8 mouse cellular contexts compared by ENCODE assay signal in the genomic region with DNA sequence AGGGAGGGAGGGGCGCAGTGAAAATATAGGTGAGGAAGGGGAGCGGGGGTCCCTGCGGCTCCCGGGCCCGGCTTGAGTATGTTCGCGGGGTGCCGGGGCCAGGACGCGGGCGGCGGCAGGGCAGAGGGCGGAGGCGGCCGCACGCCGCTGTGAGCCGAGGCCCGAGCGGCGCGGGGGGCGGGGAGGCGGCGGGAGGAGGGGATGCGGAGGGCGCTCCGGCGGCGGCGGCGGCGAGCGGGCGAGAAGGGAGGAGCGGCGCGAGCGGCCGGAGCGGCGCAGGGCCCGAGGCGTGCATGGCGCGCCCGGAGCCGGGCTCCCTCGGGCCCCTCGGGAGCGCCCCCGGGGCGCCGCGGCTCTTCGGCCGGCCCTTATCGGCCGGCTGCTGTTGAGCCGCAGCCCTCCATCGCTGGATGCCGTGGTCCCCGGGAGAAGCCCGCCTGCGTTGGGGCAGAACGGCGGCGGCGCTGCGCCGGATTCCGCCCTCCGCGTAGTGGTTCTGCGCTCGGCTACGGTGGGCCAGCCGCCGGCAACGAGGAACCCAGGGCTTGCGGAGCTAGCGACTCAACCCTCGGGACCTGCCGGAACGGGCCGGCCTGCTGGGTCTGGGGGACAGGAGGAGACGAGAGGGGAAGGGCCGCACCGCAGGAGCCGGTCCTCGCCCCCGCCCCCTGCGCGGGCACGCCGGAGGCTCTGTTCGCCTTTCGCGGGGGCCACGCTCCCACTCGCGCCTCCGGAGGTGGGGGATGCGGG. TPM values are rescaled to one million over a fixed set of nuclear protein-coding genes. Genes with fewer than 3 reads are reported as not detected.
A peak's percentile ranks its signal among the peaks of the same experiment; 100 is the strongest.
DNase-seq lines count a peak whose midpoint lies in the region; ATAC-seq and TF ChIP-seq lines count a peak whose summit lies in the region.

A gene (plus strand): TSS at position 237 of the 750 bp plus-strand sequence.

- peaks cover 6% of the 10 kb centered on the region; the same call in 1 of the 2 replicates for H3K4me1 ChIP-seq in spleen, adult 2 months (ENCODE audit: control insufficient read depth, insufficient read depth, insufficient read length)
- no peaks in the 10 kb centered on the region for H3K4me1 ChIP-seq in heart, adult 2 months (ENCODE audit: control insufficient read depth, insufficient read depth, low read length)
- 0 out of 2 replicates have a peak, but pooled peaks cover 9% of the 10 kb centered on the region for H3K4me1 ChIP-seq in kidney, postnatal 0 days (replicated peaks; ENCODE audit: insufficient read depth, low read length)
- H3K4me1 ChIP-seq in liver, embryonic 16.5 days (ENCODE audit: control insufficient read depth, low read depth, low read length): peaks cover 3% of the 10 kb centered on the region; the same call in 1 of the 2 replicates

- H3K36me3 ChIP-seq in spleen, adult 2 months (ENCODE audit: control insufficient read depth, insufficient read depth, low read length): no peaks in the 10 kb centered on the region
- H3K36me3 ChIP-seq in heart, adult 2 months (ENCODE audit: control insufficient read depth, insufficient read depth, low read length): no peaks in the 10 kb centered on the region
- no peaks in the 10 kb centered on the region for H3K36me3 ChIP-seq in kidney, postnatal 0 days (ENCODE audit: insufficient read depth, low read length)
- H3K36me3 ChIP-seq in liver, embryonic 16.5 days (ENCODE audit: control insufficient read depth, insufficient read depth): no peaks in the 10 kb centered on the region

- no peak for TF ChIP-seq POLR2A in spleen, adult 2 months (IDR thresholded peaks at IDR 0.05; ENCODE audit: low read depth, low read length)
- no peak for TF ChIP-seq POLR2A in heart, adult 2 months (IDR thresholded peaks at IDR 0.05; ENCODE audit: insufficient read depth, low read depth, low read length)

- H3K4me2 ChIP-seq in kidney, postnatal 0 days (ENCODE audit: low read length): peak within 1 kb of the TSS; percentile 97
- H3K4me2 ChIP-seq in liver, embryonic 16.5 days (ENCODE audit: low read depth, low read length): peak within 1 kb of the TSS; percentile 66

- H3K27ac ChIP-seq in spleen, adult 2 months (ENCODE audit: insufficient read depth, low read length): no peak within 1 kb of the TSS; the same call in 1 of the 2 replicates
- peak within 1 kb of the TSS; percentile 77 for H3K27ac ChIP-seq in heart, adult 2 months
- H3K27ac ChIP-seq in kidney, postnatal 0 days: no peak within 1 kb of the TSS
- no peak within 1 kb of the TSS; the same call in 1 of the 2 replicates for H3K27ac ChIP-seq in liver, embryonic 16.5 days (ENCODE audit: low read length)

- peak within 1 kb of the TSS; percentile 83 for H3K9ac ChIP-seq in heart, adult 2 months (ENCODE audit: low read depth, low read length)
- peak within 1 kb of the TSS; percentile 54 for H3K9ac ChIP-seq in kidney, postnatal 0 days (ENCODE audit: low read depth, low read length)
- no peak within 1 kb of the TSS for H3K9ac ChIP-seq in liver, embryonic 16.5 days (ENCODE audit: low read depth, low read length)

- intact Hi-C loops in heart, adult 2 months (cut with DNase I): loop anchor here (1.0 to 10.0 kb wide), 4 partner anchors 44 to 115 kb away; no protein-coding TSS in a partner anchor

- H3K4me3 ChIP-seq in spleen, adult 2 months (ENCODE audit: extremely low read depth, insufficient read depth, insufficient read length): peak within 1 kb of the TSS; percentile 33; the same call in 1 of the 2 replicates
- H3K4me3 ChIP-seq in heart, adult 2 months: peak within 1 kb of the TSS; percentile 51
- H3K4me3 ChIP-seq in kidney, postnatal 0 days (replicated peaks; ENCODE audit: low read depth, low read length): peak within 1 kb of the TSS; percentile 62
- H3K4me3 ChIP-seq in liver, embryonic 16.5 days (ENCODE audit: low read depth, low read length): peak within 1 kb of the TSS; percentile 55

- H3K27me3 ChIP-seq in spleen, adult 2 months (ENCODE audit: control insufficient read depth, insufficient read depth, low read length): peaks cover 34% of the 10 kb centered on the region
- peaks cover 1% of the 10 kb centered on the region for H3K27me3 ChIP-seq in heart, adult 2 months (ENCODE audit: control insufficient read depth, insufficient read depth, low read length)
- H3K27me3 ChIP-seq in kidney, postnatal 0 days (ENCODE audit: insufficient read depth, low read length): peaks cover 71% of the 10 kb centered on the region
- peaks cover 60% of the 10 kb centered on the region for H3K27me3 ChIP-seq in liver, embryonic 16.5 days (ENCODE audit: control insufficient read depth, insufficient read depth, low read depth, low read length)

- DNase-seq in spleen, adult 2 months (ENCODE audit: low read depth in 1 of 2, low spot score in 2 of 2): no peak
- no peak for DNase-seq in spleen, postnatal 14 days (ENCODE audit: low spot score in 2 of 2)
- peak; percentile 72 to 82 for DNase-seq in cerebellum, postnatal 25 days
- DNase-seq in heart, adult 2 months: peak; percentile 41 to 66
- DNase-seq in kidney, postnatal 0 days (ENCODE audit: low spot score): no peak
- DNase-seq in right cerebral cortex, postnatal 14 days: peak; percentile 48

- TF ChIP-seq CTCF in spleen, adult 2 months (IDR thresholded peaks at IDR 0.05; ENCODE audit: extremely low read depth, insufficient read depth, insufficient read length, insufficient replicate concordance): no peak
- no peak for TF ChIP-seq CTCF in heart, adult 2 months (IDR thresholded peaks at IDR 0.05)
- no peak for TF ChIP-seq CTCF in kidney, postnatal 0 days (IDR thresholded peaks at IDR 0.05; ENCODE audit: low read depth)

- H3K79me2 ChIP-seq in heart, adult 2 months (replicated peaks; ENCODE audit: control insufficient read depth, insufficient read depth, low read length): no peaks in the 10 kb centered on the region; the same call in 1 of the 2 replicates

- ATAC-seq in kidney, postnatal 0 days (replicated peaks; ENCODE audit: low FRiP score, low read depth): peak; percentile 58
- ATAC-seq in liver, embryonic 16.5 days (ENCODE audit: low read depth): 0 out of 2 replicates have a peak, but pooled peaks have one; percentile 21
- ATAC-seq in CD4-positive, CD25-positive, alpha-beta regulatory T cell, adult 4 months: no peak

- WGBS in spleen, adult 2 months: 2% methylated on average over 84 of the region's 104 CpGs
- WGBS in heart, adult 2 months: under 1% methylated on average over 91 of the region's 104 CpGs
- WGBS in kidney, postnatal 0 days: under 1% methylated on average over 60 of the region's 104 CpGs
- WGBS in liver, embryonic 16.5 days (ENCODE audit: insufficient replicate concordance): under 1% methylated on average over 62 of the region's 104 CpGs

- no peaks in the 10 kb centered on the region for H3K9me3 ChIP-seq in kidney, postnatal 0 days (replicated peaks; ENCODE audit: low read length)
- no peaks in the 10 kb centered on the region for H3K9me3 ChIP-seq in liver, embryonic 16.5 days (replicated peaks; ENCODE audit: control insufficient read depth, low read length)

- TF ChIP-seq EP300 in heart, adult 2 months (IDR thresholded peaks at IDR 0.05; ENCODE audit: insufficient read depth, low read depth, low read length): no peak

RNA-seq across cellular contexts. Expression of the gene that starts here (rescaled TPM):
- polyA plus RNA-seq in spleen, adult 2 months (2012; rRNA removed): 6.8 and 8.0 TPM in 2 replicates
- total RNA-seq in heart, adult 2 months (2021): 10 to 100 TPM; 52.9 to 56.2 TPM
- polyA plus RNA-seq in heart, adult 2 months (2012; rRNA removed): 47.1 and 67.3 TPM in 2 replicates
- 0.63 and 0.66 TPM in 2 replicates for polyA plus RNA-seq in kidney, postnatal 0 days (2015; fragmentation: Nextera tagmentation; extraction: Ambion mirVana)
- polyA plus RNA-seq in liver, embryonic 16.5 days (2015; fragmentation: Nextera tagmentation; extraction: Ambion mirVana): 0.18 and 0.22 TPM in 2 replicates
- polyA plus RNA-seq in CD4-positive, CD25-positive, alpha-beta regulatory T cell, adult 4 months (2017; shearing (Covaris generic)): under 1 TPM; 0.08 to 0.14 TPM

Comparison
In these comparisons a context has a peak if more than half of its experiments do, and no peak if none do; other contexts are left out.
1. Peak in ATAC-seq, H3K4me3 ChIP-seq, H3K9ac ChIP-seq and H3K4me2 ChIP-seq in kidney, postnatal 0 days; RNA of the gene not detected or under 1 TPM.
2. Peak in ATAC-seq, H3K4me3 ChIP-seq and H3K4me2 ChIP-seq in liver, embryonic 16.5 days; RNA of the gene not detected or under 1 TPM.
3. DNase-seq: peak in cerebellum, postnatal 25 days (2 of 2), heart, adult 2 months (2 of 2) and right cerebral cortex, postnatal 14 days (single experiment); none in spleen, adult 2 months (0 of 2), spleen, postnatal 14 days (0 of 2) and kidney, postnatal 0 days (single experiment).
4. Peak in every context shown above with its lines, with median percentiles within 50 percentile points of each other: H3K4me3 ChIP-seq.